Mouse (Mus musculus): ENCODE measurements around the gene Tmem181a.
"Not testable (repeated sequence)": the region's sequence is repeated elsewhere in the genome, so short reads cannot be mapped to it uniquely, and the experiment has no call there.

Tmem181a gene

GRCm38 (mm10) chr17:6256400-6257069, at the start of gene Tmem181a:
Tmem181a (plus strand) TSS chr17:6256860.
- DNase-seq (ENCODE audit: low read depth): not testable (repeated sequence)

- no peak for DNase-seq (ENCODE audit: low read depth)
These were observed 44.9 kb upstream of the Tmem181a start for GRCm38 (mm10) chr17:6211721-6212120.

GRCm38 (mm10) chr17:6215640-6216039, 41.0 kb upstream of the Tmem181a start:
- no peak for DNase-seq (ENCODE audit: low read depth)

GRCm38 (mm10) chr17:6216514-6216913, 40.1 kb upstream of the Tmem181a start:
- DNase-seq (ENCODE audit: low read depth): no peak

GRCm38 (mm10) chr17:6232633-6233032, 24.0 kb upstream of the Tmem181a start:
- DNase-seq (ENCODE audit: low read depth): not testable (repeated sequence)

GRCm38 (mm10) chr17:6251298-6251697, 5.4 kb upstream of the Tmem181a start:
- DNase-seq (ENCODE audit: low read depth): not testable (repeated sequence)

- DNase-seq (ENCODE audit: low read depth): not testable (repeated sequence)
These were observed 403 bp downstream of the Tmem181a start for GRCm38 (mm10) chr17:6257070-6257456.

GRCm38 (mm10) chr17:6269876-6270831, 13.5 kb downstream of the Tmem181a start:
- peak; percentile 2 for DNase-seq (ENCODE audit: low read depth)

- peak; percentile 1 for DNase-seq (ENCODE audit: low read depth)
These were observed 14.2 kb downstream of the Tmem181a start for GRCm38 (mm10) chr17:6270840-6271239.

GRCm38 (mm10) chr17:6271970-6272369, 15.3 kb downstream of the Tmem181a start:
- DNase-seq (ENCODE audit: low read depth): not testable (repeated sequence)

GRCm38 (mm10) chr17:6274693-6275092, 18.0 kb downstream of the Tmem181a start:
- not testable (repeated sequence) for DNase-seq (ENCODE audit: low read depth)

- not testable (repeated sequence) for DNase-seq (ENCODE audit: low read depth)
These were observed 22.5 kb downstream of the Tmem181a start for GRCm38 (mm10) chr17:6279205-6279604.

- DNase-seq (ENCODE audit: low read depth): not testable (repeated sequence)
These were observed 23.1 kb downstream of the Tmem181a start for GRCm38 (mm10) chr17:6279772-6280171.

GRCm38 (mm10) chr17:6280513-6280912, 23.9 kb downstream of the Tmem181a start:
- DNase-seq (ENCODE audit: low read depth): not testable (repeated sequence)

- DNase-seq (ENCODE audit: low read depth): not testable (repeated sequence)
These were observed 26.5 kb downstream of the Tmem181a start for GRCm38 (mm10) chr17:6283137-6283536.

- not testable (repeated sequence) for DNase-seq (ENCODE audit: low read depth)
These were observed 29.5 kb downstream of the Tmem181a start for GRCm38 (mm10) chr17:6286169-6286568.

GRCm38 (mm10) chr17:6289045-6289444, 32.4 kb downstream of the Tmem181a start:
- not testable (repeated sequence) for DNase-seq (ENCODE audit: low read depth)

- not testable (repeated sequence) for DNase-seq (ENCODE audit: low read depth)
These were observed 37.2 kb downstream of the Tmem181a start for GRCm38 (mm10) chr17:6293882-6294281.

- DNase-seq (ENCODE audit: low read depth): not testable (repeated sequence)
These were observed 40.6 kb downstream of the Tmem181a start for GRCm38 (mm10) chr17:6297060-6297795.

- DNase-seq (ENCODE audit: low read depth): not testable (repeated sequence)
These were observed 43.7 kb downstream of the Tmem181a start for GRCm38 (mm10) chr17:6300190-6300863.

- not testable (repeated sequence) for DNase-seq (ENCODE audit: low read depth)
These were observed 48.2 kb downstream of the Tmem181a start for GRCm38 (mm10) chr17:6304891-6305290.

Measured in NIH3T3 (cell line).